Comparison of ENCODE assay signal across 9 mouse cellular contexts in the genomic region with DNA sequence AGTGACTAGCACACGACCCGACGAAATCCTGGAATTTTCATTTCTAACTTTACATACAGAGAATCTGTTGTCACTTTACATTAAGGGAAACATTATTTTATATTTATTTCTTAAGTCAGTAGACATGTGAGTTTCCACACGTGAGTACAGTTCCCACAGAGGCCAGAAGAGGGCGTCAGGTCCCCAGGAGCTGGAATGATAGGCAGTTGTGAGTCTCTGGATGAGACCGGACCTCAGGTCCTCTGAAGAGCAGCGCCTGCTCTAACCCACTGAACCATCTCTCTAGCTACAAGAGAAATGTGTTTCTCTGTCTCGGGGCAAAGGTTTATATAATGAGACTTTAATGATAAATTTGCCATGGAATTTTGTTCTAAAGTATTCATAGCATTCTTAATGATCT.
DNase-seq lines count a peak whose midpoint lies in the region; ATAC-seq and TF ChIP-seq lines count a peak whose summit lies in the region.
"Had no signal": no experiment of that assay in that cellular context is flagged by ENCODE, and none has a peak within 500 bp of the region (broad histone marks: within the 10 kb centered on the region; RNA-seq: fewer than 3 reads in every experiment).

No protein-coding gene starts in this region.

- TF ChIP-seq EP300 in ES-Bruce4 (IDR thresholded peaks at IDR 0.05; ENCODE audit: insufficient read depth, low read depth, low read length), result no peak

- TF ChIP-seq CTCF in ES-Bruce4 (IDR thresholded peaks at IDR 0.05; ENCODE audit: low read depth, low read length), result peak; percentile 70

- H3K9me3 ChIP-seq in intestine, embryonic 14.5 days (ENCODE audit: control insufficient read depth, low read length), result no peaks in the 10 kb centered on the region
- no peaks in the 10 kb centered on the region for H3K9me3 ChIP-seq in intestine, embryonic 15.5 days
- H3K9me3 ChIP-seq in ES-Bruce4 (replicated peaks; ENCODE audit: control insufficient read depth, insufficient read depth, low read length, poor library complexity, severe bottlenecking), result no peaks in the 10 kb centered on the region
- H3K9me3 ChIP-seq: limb, embryonic 15.5 days had no signal

- H3K4me2 ChIP-seq in intestine, embryonic 14.5 days (ENCODE audit: low read length), result no peak overlapping the region
- H3K4me2 ChIP-seq in intestine, embryonic 15.5 days (replicated peaks), result no peak overlapping the region
- H3K4me2 ChIP-seq: limb, embryonic 15.5 days had no signal

- no peak overlapping the region for H3K4me3 ChIP-seq in intestine, embryonic 14.5 days (ENCODE audit: low read depth, low read length)
- no peak overlapping the region for H3K4me3 ChIP-seq in intestine, embryonic 15.5 days (replicated peaks)
- no peak overlapping the region for H3K4me3 ChIP-seq in ES-Bruce4 (ENCODE audit: low read depth, low read length)
- H3K4me3 ChIP-seq: limb, embryonic 15.5 days had no signal

- DNase-seq in intestine, embryonic 14.5 days (ENCODE audit: low spot score), result peak; percentile 60
- peak; percentile 22 for DNase-seq in 3134 (ENCODE audit: extremely low read depth, insufficient read length, low spot score)
- DNase-seq in kidney, postnatal 36 days, result peak; percentile 10 to 54
- no peak for DNase-seq in gastrocnemius, adult 18-20 months (ENCODE audit: low spot score)
- DNase-seq in left cerebral cortex, adult 18-20 months (ENCODE audit: low spot score in 2 of 2), result no peak

- H3K9ac ChIP-seq in intestine, embryonic 14.5 days (ENCODE audit: low read length), result no peak overlapping the region
- no peak overlapping the region for H3K9ac ChIP-seq in intestine, embryonic 15.5 days
- no peak overlapping the region for H3K9ac ChIP-seq in ES-Bruce4 (ENCODE audit: low read depth, poor library complexity, severe bottlenecking)
- H3K9ac ChIP-seq: limb, embryonic 15.5 days had no signal

- no peaks in the 10 kb centered on the region for H3K4me1 ChIP-seq in intestine, embryonic 14.5 days (replicated peaks; ENCODE audit: control insufficient read depth, insufficient read depth, low read length)
- H3K4me1 ChIP-seq in intestine, embryonic 15.5 days (replicated peaks), result no peaks in the 10 kb centered on the region
- H3K4me1 ChIP-seq in ES-Bruce4 (ENCODE audit: control insufficient read depth, insufficient read depth, low read length), result no peaks in the 10 kb centered on the region
- H3K4me1 ChIP-seq: limb, embryonic 15.5 days had no signal

- WGBS in intestine, embryonic 14.5 days, result 65% methylated on average over 8 of the region's 8 CpGs
- 64% methylated on average over 8 of the region's 8 CpGs for WGBS in intestine, embryonic 15.5 days

- H3K27ac ChIP-seq in intestine, embryonic 14.5 days (ENCODE audit: low read depth), result no peak overlapping the region
- H3K27ac ChIP-seq in intestine, embryonic 15.5 days, result no peak overlapping the region
- H3K27ac ChIP-seq in ES-Bruce4 (ENCODE audit: insufficient read depth, low read length), result no peak overlapping the region
- H3K27ac ChIP-seq: limb, embryonic 15.5 days had no signal

- no peaks in the 10 kb centered on the region for H3K36me3 ChIP-seq in intestine, embryonic 14.5 days (ENCODE audit: control insufficient read depth, insufficient read depth, low read length)
- no peaks in the 10 kb centered on the region for H3K36me3 ChIP-seq in intestine, embryonic 15.5 days
- no peaks in the 10 kb centered on the region for H3K36me3 ChIP-seq in ES-Bruce4 (ENCODE audit: control insufficient read depth, insufficient read depth, low read length, poor library complexity, severe bottlenecking)
- H3K36me3 ChIP-seq: limb, embryonic 15.5 days had no signal

- H3K27me3 ChIP-seq in intestine, embryonic 14.5 days (replicated peaks; ENCODE audit: control insufficient read depth, insufficient read depth, low read length), result no peaks in the 10 kb centered on the region
- no peaks in the 10 kb centered on the region for H3K27me3 ChIP-seq in intestine, embryonic 15.5 days (replicated peaks)
- H3K27me3 ChIP-seq in ES-Bruce4 (ENCODE audit: control insufficient read depth, insufficient read depth, low read length, poor library complexity, severe bottlenecking), result no peaks in the 10 kb centered on the region
- H3K27me3 ChIP-seq: limb, embryonic 15.5 days had no signal

- ATAC-seq in intestine, embryonic 14.5 days (replicated peaks; ENCODE audit: low FRiP score, low TSS enrichment, low read depth), result no peak
- no peak for ATAC-seq in intestine, embryonic 15.5 days
- ATAC-seq in megakaryocyte-erythroid progenitor cell, adult 5-6 weeks (replicated peaks; ENCODE audit: low FRiP score, low TSS enrichment, poor library complexity, severe bottlenecking), result no peak

- no peak for TF ChIP-seq POLR2A in ES-Bruce4 (IDR thresholded peaks at IDR 0.05; ENCODE audit: insufficient read depth, low read length)

Comparison
In these comparisons a context has a peak if more than half of its experiments do, and no peak if none do; other contexts are left out.
1. DNase-seq: peak in intestine, embryonic 14.5 days (single experiment), 3134 (single experiment) and kidney, postnatal 36 days (2 of 2); none in gastrocnemius, adult 18-20 months (single experiment) and left cerebral cortex, adult 18-20 months (0 of 2).